Mouse (Mus musculus) gastrocnemius, adult 8-10 months (tissue): ENCODE measurements around the gene Clcnka. TPM values are rescaled to one million over a fixed set of nuclear protein-coding genes. Genes with fewer than 3 reads are reported as not detected.

ENCODE experiments used
- DNase-seq, 2 experiments: peaks; one replicate each; pipeline ENCODE4 v3.0.0; 2022; ENCODE audit warnings: low spot score in 2 of 2
- total RNA-seq, 4 experiments: library from RNA; stranded (reverse); gene quantifications; 2 replicates each; pipeline ENCODE4 v1.2.4; 2022

The Clcnka gene
- total RNA-seq, 4 experiments from 2014 or later, result not detected

- no peak for DNase-seq
Measured at GRCm38 (mm10) chr4:141382406-141382805, 16.1 kb downstream of the Clcnka start.

GRCm38 (mm10) chr4:141379674-141380073 is 18.9 kb downstream of the Clcnka start:
- DNase-seq, result no peak

- DNase-seq, result no peak
Measured at GRCm38 (mm10) chr4:141372426-141372825, 26.1 kb downstream of the Clcnka start.

GRCm38 (mm10) chr4:141367997-141368791 is 30.3 kb downstream of the Clcnka start, which contains the start of gene Fam131c:
Gene Fam131c (plus strand): TSS chr4:141368220.
- DNase-seq, result no peak

- no peak for DNase-seq
Measured at GRCm38 (mm10) chr4:141365876-141366275, 32.6 kb downstream of the Clcnka start.

- DNase-seq, result no peak
Measured at GRCm38 (mm10) chr4:141365126-141365525, 33.4 kb downstream of the Clcnka start.

GRCm38 (mm10) chr4:141362937-141363548 is 35.5 kb downstream of the Clcnka start:
- peak; percentile 51 to 63 for DNase-seq

- no peak for DNase-seq
Measured at GRCm38 (mm10) chr4:141360846-141361245, 37.7 kb downstream of the Clcnka start.

- no peak for DNase-seq
Measured at GRCm38 (mm10) chr4:141359222-141359621, 39.3 kb downstream of the Clcnka start.

GRCm38 (mm10) chr4:141357811-141358210 is 40.7 kb downstream of the Clcnka start:
- DNase-seq, result no peak

- DNase-seq, result no peak
Measured at GRCm38 (mm10) chr4:141353868-141354267, 44.7 kb downstream of the Clcnka start.

- no peak for DNase-seq
Measured at GRCm38 (mm10) chr4:141352986-141353385, 45.5 kb downstream of the Clcnka start.

GRCm38 (mm10) chr4:141351972-141352371 is 46.6 kb downstream of the Clcnka start:
- DNase-seq, result no peak

GRCm38 (mm10) chr4:141350015-141350414 is 48.5 kb downstream of the Clcnka start:
- no peak for DNase-seq

GRCm38 (mm10) chr4:141348616-141349015 is 49.9 kb downstream of the Clcnka start:
- no peak for DNase-seq

- no peak for DNase-seq
Measured at GRCm38 (mm10) chr4:141347365-141347797, 51.1 kb downstream of the Clcnka start.

- no peak for DNase-seq
Measured at GRCm38 (mm10) chr4:141345219-141345618, 53.3 kb downstream of the Clcnka start.

GRCm38 (mm10) chr4:141343515-141343914 is 55.0 kb downstream of the Clcnka start:
- no peak for DNase-seq

GRCm38 (mm10) chr4:141341477-141341876 is 57.0 kb downstream of the Clcnka start:
- DNase-seq, result no peak

- DNase-seq, result no peak
Measured at GRCm38 (mm10) chr4:141338853-141339252, 59.7 kb downstream of the Clcnka start.

- no peak for DNase-seq
Measured at GRCm38 (mm10) chr4:141337986-141338385, 60.5 kb downstream of the Clcnka start.

- DNase-seq, result no peak
Measured at GRCm38 (mm10) chr4:141336196-141336595, 62.3 kb downstream of the Clcnka start.
